Mouse (Mus musculus) myocyte (in vitro differentiated cells): Measurements from ENCODE around the gene Dtl. TPM values are rescaled to one million over a fixed set of nuclear protein-coding genes. Genes with fewer than 3 reads are reported as not detected.

Experiments used
- H3K27me3 ChIP-seq: one replicate; pipeline ENCODE4 v1.6.1; 2011; ENCODE audit not compliant: control insufficient read depth, insufficient read depth, insufficient read length
- H3K36me3 ChIP-seq: one replicate; pipeline ENCODE4 v1.6.1; 2011; ENCODE audit not compliant: control insufficient read depth, insufficient read depth
- H3K4me2 ChIP-seq: one replicate; pipeline ENCODE4 v1.6.1; 2011; ENCODE audit warnings: low read depth, control low read depth
- H3K4me3 ChIP-seq: one replicate; pipeline ENCODE4 v1.5.1; 2011; ENCODE audit warnings: mild to moderate bottlenecking, control low read depth, moderate library complexity
- H3K79me2 ChIP-seq: one replicate; pipeline ENCODE4 v1.6.1; 2011; ENCODE audit not compliant: control insufficient read depth, insufficient read depth
- H3ac ChIP-seq: one replicate; pipeline ENCODE4 v1.6.1; 2011; ENCODE audit not compliant: control insufficient read depth, insufficient read length
- CEBPB ChIP-seq: IDR thresholded peaks from 2 replicates; pipeline ENCODE4 v1.6.1; 2011; ENCODE audit warnings: mild to moderate bottlenecking, moderate library complexity; ENCODE audit not compliant: poor library complexity, insufficient read depth, severe bottlenecking
- E2F4 ChIP-seq: IDR thresholded peaks from one replicate; pipeline ENCODE4 v1.6.1; 2011; ENCODE audit warnings: mild to moderate bottlenecking, control low read depth, moderate library complexity; ENCODE audit not compliant: insufficient read depth
- MAX ChIP-seq: IDR thresholded peaks from one replicate; pipeline ENCODE4 v1.6.1; 2011; ENCODE audit warnings: low read depth, mild to moderate bottlenecking, control low read depth
- MYOD1 ChIP-seq, 3 experiments: IDR thresholded peaks; one replicate each; pipeline ENCODE4 v1.6.1; 2011; ENCODE audit warnings: control low read depth in 2 of 3, low read depth in 2 of 3, mild to moderate bottlenecking in 2 of 3, moderate library complexity in 1 of 3; ENCODE audit not compliant: insufficient read length in 2 of 3, control insufficient read depth in 1 of 3
- MYOG ChIP-seq, 3 experiments: IDR thresholded peaks; one replicate each; pipeline ENCODE4 v1.6.1; 2011; ENCODE audit warnings: control low read depth in 2 of 3, low read depth in 2 of 3, mild to moderate bottlenecking in 2 of 3; ENCODE audit not compliant: insufficient read length in 2 of 3, control insufficient read depth in 1 of 3, insufficient read depth in 1 of 3
- POLR2A ChIP-seq: IDR thresholded peaks from one replicate; pipeline ENCODE4 v1.6.1; 2011; ENCODE audit warnings: low read depth, mild to moderate bottlenecking, control low read depth, moderate library complexity; ENCODE audit not compliant: insufficient read length
- POLR2AphosphoS2 ChIP-seq: IDR thresholded peaks from one replicate; pipeline ENCODE4 v1.6.1; 2011; ENCODE audit warnings: low read depth, control low read depth; ENCODE audit not compliant: insufficient read length
- REST ChIP-seq: IDR thresholded peaks from one replicate; pipeline ENCODE4 v1.6.1; 2011; ENCODE audit warnings: mild to moderate bottlenecking, control low read depth, moderate library complexity; ENCODE audit not compliant: insufficient read depth, insufficient read length
- SRF ChIP-seq: IDR thresholded peaks from one replicate; pipeline ENCODE4 v1.6.1; 2011; ENCODE audit warnings: low read depth; ENCODE audit not compliant: control insufficient read depth, insufficient read length
- TCF12 ChIP-seq: IDR thresholded peaks from one replicate; pipeline ENCODE4 v1.6.1; 2011; ENCODE audit warnings: mild to moderate bottlenecking, control low read depth; ENCODE audit not compliant: poor library complexity, insufficient read depth, severe bottlenecking
- TCF3 ChIP-seq: IDR thresholded peaks from one replicate; pipeline ENCODE4 v1.6.1; 2011; ENCODE audit warnings: low read depth, control low read depth; ENCODE audit not compliant: insufficient read length
- USF1 ChIP-seq: IDR thresholded peaks from one replicate; pipeline ENCODE4 v1.6.1; 2011; ENCODE audit warnings: low read depth, mild to moderate bottlenecking, control low read depth, moderate library complexity
- polyA plus RNA-seq: library from polyadenylated mRNA; unstranded; fragments of >200 nt; fragmentation: generic; extraction: Trizol; gene quantifications from one replicate; pipeline ENCODE4 v1.2.1, GENCODE M21; 2012; ENCODE audit warnings: missing spikeins

The Dtl gene
- polyA plus RNA-seq, 1 experiment = 1.2 TPM

GRCm38 (mm10) chr1:191610357-191610756 lies 35.0 kb upstream of the Dtl start:
- Histone ChIP-seq H3K27me3 (no peaks in the 10 kb centered on the region), H3K36me3 (peaks cover 77% of the 10 kb centered on the region), H3K79me2 (no peaks in the 10 kb centered on the region), H3ac (no peak overlapping the region), H3K4me3 (no peak overlapping the region), H3K4me2 (no peak overlapping the region)
- no peak for TF ChIP-seq CEBPB
- TF ChIP-seq SRF = no peak
- TF ChIP-seq POLR2A = no peak
- no peak for TF ChIP-seq MYOG (IDR thresholded peaks at IDR 0.05; ENCODE audit: control insufficient read depth in 1 of 3, insufficient read depth in 1 of 3, insufficient read length in 2 of 3, low read depth in 2 of 3)
- TF ChIP-seq USF1 = no peak

- H3K4me2 ChIP-seq = no peak overlapping the region
- no peak overlapping the region for H3ac ChIP-seq
- TF ChIP-seq TCF12 (no peak), MAX (no peak), CEBPB (no peak), REST (no peak), POLR2AphosphoS2 (no peak), E2F4 (no peak), SRF (no peak), POLR2A (no peak), USF1 (no peak), MYOD1 (IDR thresholded peaks at IDR 0.05; ENCODE audit: control insufficient read depth in 1 of 3, insufficient read length in 2 of 3, low read depth in 2 of 3) (no peak)
- no peaks in the 10 kb centered on the region for H3K79me2 ChIP-seq
- peaks cover 77% of the 10 kb centered on the region for H3K36me3 ChIP-seq
- H3K27me3 ChIP-seq = no peaks in the 10 kb centered on the region
- no peak overlapping the region for H3K4me3 ChIP-seq
Observed at GRCm38 (mm10) chr1:191609578-191609977, 34.2 kb upstream of the Dtl start.

- H3K4me2 ChIP-seq = no peak overlapping the region
- TF ChIP-seq MYOD1 (IDR thresholded peaks at IDR 0.05; ENCODE audit: control insufficient read depth in 1 of 3, insufficient read length in 2 of 3, low read depth in 2 of 3) = no peak
- no peak for TF ChIP-seq POLR2A
- TF ChIP-seq MYOG (IDR thresholded peaks at IDR 0.05; ENCODE audit: control insufficient read depth in 1 of 3, insufficient read depth in 1 of 3, insufficient read length in 2 of 3, low read depth in 2 of 3) = no peak
- no peak for TF ChIP-seq TCF12
- no peak for TF ChIP-seq E2F4
- TF ChIP-seq SRF = no peak
- no peak for TF ChIP-seq REST
- TF ChIP-seq MAX = no peak
- TF ChIP-seq CEBPB = no peak
- TF ChIP-seq USF1 = no peak
- no peak for TF ChIP-seq TCF3
- TF ChIP-seq POLR2AphosphoS2 = no peak
- no peak overlapping the region for H3ac ChIP-seq
- no peaks in the 10 kb centered on the region for H3K79me2 ChIP-seq
- peaks cover 76% of the 10 kb centered on the region for H3K36me3 ChIP-seq
- H3K4me3 ChIP-seq = no peak overlapping the region
- H3K27me3 ChIP-seq = no peaks in the 10 kb centered on the region
Observed at GRCm38 (mm10) chr1:191609051-191609450, 33.7 kb upstream of the Dtl start.

GRCm38 (mm10) chr1:191604690-191605089 lies 29.3 kb upstream of the Dtl start:
- TF ChIP-seq SRF (no peak), USF1 (no peak), TCF3 (no peak), POLR2A (no peak), MYOD1 (IDR thresholded peaks at IDR 0.05; ENCODE audit: control insufficient read depth in 1 of 3, insufficient read length in 2 of 3, low read depth in 2 of 3) (no peak), POLR2AphosphoS2 (no peak), CEBPB (no peak), TCF12 (no peak), E2F4 (no peak), REST (no peak), MAX (no peak), MYOG (IDR thresholded peaks at IDR 0.05; ENCODE audit: control insufficient read depth in 1 of 3, insufficient read depth in 1 of 3, insufficient read length in 2 of 3, low read depth in 2 of 3) (no peak)
- H3K4me3 ChIP-seq = no peak overlapping the region
- H3K79me2 ChIP-seq = no peaks in the 10 kb centered on the region
- no peaks in the 10 kb centered on the region for H3K27me3 ChIP-seq
- H3K36me3 ChIP-seq = peaks cover 52% of the 10 kb centered on the region
- H3ac ChIP-seq = no peak overlapping the region
- H3K4me2 ChIP-seq = no peak overlapping the region

- H3K36me3 ChIP-seq = peaks cover 24% of the 10 kb centered on the region
Observed at GRCm38 (mm10) chr1:191599210-191599609, 23.9 kb upstream of the Dtl start.

More at GRCm38 (mm10) chr1:191599210-191599609, 23.9 kb upstream of the Dtl start:
- TF ChIP-seq MYOD1 (IDR thresholded peaks at IDR 0.05; ENCODE audit: control insufficient read depth in 1 of 3, insufficient read length in 2 of 3, low read depth in 2 of 3) (no peak), USF1 (peak; percentile 68)
- Histone ChIP-seq H3K4me2 (no peak overlapping the region), H3K27me3 (no peaks in the 10 kb centered on the region), H3K79me2 (no peaks in the 10 kb centered on the region), H3ac (no peak overlapping the region), H3K4me3 (no peak overlapping the region)
